Mouse (Mus musculus): ENCODE results near the gene Pdzrn4. TPM values are rescaled to one million over a fixed set of nuclear protein-coding genes. Genes with fewer than 3 reads are reported as not detected.

Gene Pdzrn4
- polyA plus RNA-seq, 1 experiment from 2014 or later, result 7.8 TPM

- ATAC-seq (ENCODE audit: low FRiP score), result no peak
- no peaks in the 10 kb centered on the region for H3K27me3 ChIP-seq (ENCODE audit: control insufficient read depth, insufficient read depth, low read length)
- no peak overlapping the region for H3K4me3 ChIP-seq (ENCODE audit: low read depth, low read length)
- 88% methylated on average over 8 of the region's 8 CpGs for WGBS
- DNase-seq (ENCODE audit: low spot score, missing footprints), result no peak
- H3K27ac ChIP-seq (ENCODE audit: low read depth, low read length), result no peak overlapping the region
- no peaks in the 10 kb centered on the region for H3K36me3 ChIP-seq (ENCODE audit: control insufficient read depth, insufficient read depth, low read length)
- no peak overlapping the region for H3K4me2 ChIP-seq
- H3K9me3 ChIP-seq (ENCODE audit: control insufficient read depth, low read length), result no peaks in the 10 kb centered on the region
- peaks cover 7% of the 10 kb centered on the region for H3K4me1 ChIP-seq (ENCODE audit: control insufficient read depth, insufficient read depth, low read length)
- no peak overlapping the region for H3K9ac ChIP-seq (ENCODE audit: low read length)
Measured at GRCm38 (mm10) chr15:92759001-92759400, 362.3 kb downstream of the Pdzrn4 start.

GRCm38 (mm10) chr15:92763303-92763702, 366.6 kb downstream of the Pdzrn4 start:
- Histone ChIP-seq H3K36me3 (ENCODE audit: control insufficient read depth, insufficient read depth, low read length) (no peaks in the 10 kb centered on the region), H3K4me1 (ENCODE audit: control insufficient read depth, insufficient read depth, low read length) (no peaks in the 10 kb centered on the region), H3K9me3 (ENCODE audit: control insufficient read depth, low read length) (no peaks in the 10 kb centered on the region), H3K4me3 (ENCODE audit: low read depth, low read length) (no peak overlapping the region), H3K4me2 (no peak overlapping the region), H3K27me3 (ENCODE audit: control insufficient read depth, insufficient read depth, low read length) (no peaks in the 10 kb centered on the region), H3K27ac (ENCODE audit: low read depth, low read length) (no peak overlapping the region), H3K9ac (ENCODE audit: low read length) (no peak overlapping the region)
- no peak for ATAC-seq (ENCODE audit: low FRiP score)
- whole genome bisulfite sequencing, result 90% methylated on average over 5 of the region's 5 CpGs
- DNase-seq (ENCODE audit: low spot score, missing footprints), result no peak

GRCm38 (mm10) chr15:92769535-92769934, 372.9 kb downstream of the Pdzrn4 start:
- Histone ChIP-seq H3K4me3 (ENCODE audit: low read depth, low read length) (no peak overlapping the region), H3K4me2 (no peak overlapping the region), H3K36me3 (ENCODE audit: control insufficient read depth, insufficient read depth, low read length) (no peaks in the 10 kb centered on the region), H3K9me3 (ENCODE audit: control insufficient read depth, low read length) (no peaks in the 10 kb centered on the region), H3K9ac (ENCODE audit: low read length) (no peak overlapping the region), H3K4me1 (ENCODE audit: control insufficient read depth, insufficient read depth, low read length) (no peaks in the 10 kb centered on the region), H3K27ac (ENCODE audit: low read depth, low read length) (no peak overlapping the region), H3K27me3 (ENCODE audit: control insufficient read depth, insufficient read depth, low read length) (no peaks in the 10 kb centered on the region)
- ATAC-seq (ENCODE audit: low FRiP score) (no peak), DNase-seq (ENCODE audit: low spot score, missing footprints) (no peak)
- WGBS, result 87% methylated on average over 15 of the region's 15 CpGs

GRCm38 (mm10) chr15:92788036-92788435, 391.4 kb downstream of the Pdzrn4 start:
- no peak for DNase-seq (ENCODE audit: low spot score, missing footprints)
- H3K27ac ChIP-seq (ENCODE audit: low read depth, low read length), result no peak overlapping the region
- no peak overlapping the region for H3K9ac ChIP-seq (ENCODE audit: low read length)
- H3K4me3 ChIP-seq (ENCODE audit: low read depth, low read length), result no peak overlapping the region
- WGBS, result 86% methylated on average over 14 of the region's 14 CpGs
- H3K4me2 ChIP-seq, result no peak overlapping the region
- no peak for ATAC-seq (ENCODE audit: low FRiP score)
- no peaks in the 10 kb centered on the region for H3K27me3 ChIP-seq (ENCODE audit: control insufficient read depth, insufficient read depth, low read length)
- no peaks in the 10 kb centered on the region for H3K9me3 ChIP-seq (ENCODE audit: control insufficient read depth, low read length)
- no peaks in the 10 kb centered on the region for H3K36me3 ChIP-seq (ENCODE audit: control insufficient read depth, insufficient read depth, low read length)
- no peaks in the 10 kb centered on the region for H3K4me1 ChIP-seq (ENCODE audit: control insufficient read depth, insufficient read depth, low read length)

GRCm38 (mm10) chr15:92794275-92794674, 397.6 kb downstream of the Pdzrn4 start:
- Histone ChIP-seq H3K9me3 (ENCODE audit: control insufficient read depth, low read length) (no peaks in the 10 kb centered on the region), H3K27ac (ENCODE audit: low read depth, low read length) (no peak overlapping the region), H3K4me1 (ENCODE audit: control insufficient read depth, insufficient read depth, low read length) (no peaks in the 10 kb centered on the region), H3K4me3 (ENCODE audit: low read depth, low read length) (no peak overlapping the region), H3K36me3 (ENCODE audit: control insufficient read depth, insufficient read depth, low read length) (no peaks in the 10 kb centered on the region), H3K4me2 (no peak overlapping the region), H3K9ac (ENCODE audit: low read length) (no peak overlapping the region), H3K27me3 (ENCODE audit: control insufficient read depth, insufficient read depth, low read length) (no peaks in the 10 kb centered on the region)
- no peak for DNase-seq (ENCODE audit: low spot score, missing footprints)
- no peak for ATAC-seq (ENCODE audit: low FRiP score)
- 92% methylated on average over 3 of the region's 3 CpGs for WGBS

- no peak overlapping the region for H3K4me3 ChIP-seq (ENCODE audit: low read depth, low read length)
- no peak overlapping the region for H3K4me2 ChIP-seq
- no peaks in the 10 kb centered on the region for H3K36me3 ChIP-seq (ENCODE audit: control insufficient read depth, insufficient read depth, low read length)
- H3K27ac ChIP-seq (ENCODE audit: low read depth, low read length), result no peak overlapping the region
- H3K9ac ChIP-seq (ENCODE audit: low read length), result no peak overlapping the region
- peaks cover 8% of the 10 kb centered on the region; the same call in 1 of the 2 replicates for H3K4me1 ChIP-seq (ENCODE audit: control insufficient read depth, insufficient read depth, low read length)
- H3K27me3 ChIP-seq (ENCODE audit: control insufficient read depth, insufficient read depth, low read length), result no peaks in the 10 kb centered on the region
- H3K9me3 ChIP-seq (ENCODE audit: control insufficient read depth, low read length), result no peaks in the 10 kb centered on the region
- ATAC-seq (ENCODE audit: low FRiP score) (peak; percentile 69; the same call in 1 of the 2 replicates), DNase-seq (ENCODE audit: low spot score, missing footprints) (no peak)
- WGBS, result 56% methylated on average over 3 of the region's 3 CpGs
Measured at GRCm38 (mm10) chr15:92805934-92806333, 409.3 kb downstream of the Pdzrn4 start.

- Histone ChIP-seq H3K27me3 (ENCODE audit: control insufficient read depth, insufficient read depth, low read length) (no peaks in the 10 kb centered on the region), H3K4me1 (ENCODE audit: control insufficient read depth, insufficient read depth, low read length) (peaks cover 8% of the 10 kb centered on the region; the same call in 1 of the 2 replicates), H3K36me3 (ENCODE audit: control insufficient read depth, insufficient read depth, low read length) (no peaks in the 10 kb centered on the region), H3K27ac (ENCODE audit: low read depth, low read length) (no peak overlapping the region), H3K4me3 (ENCODE audit: low read depth, low read length) (no peak overlapping the region), H3K9me3 (ENCODE audit: control insufficient read depth, low read length) (no peaks in the 10 kb centered on the region), H3K9ac (ENCODE audit: low read length) (no peak overlapping the region), H3K4me2 (no peak overlapping the region)
- DNase-seq (ENCODE audit: low spot score, missing footprints) (no peak), ATAC-seq (ENCODE audit: low FRiP score) (peak; percentile 30; the same call in 1 of the 2 replicates)
- 69% methylated on average over 1 of the region's 1 CpGs for WGBS
Measured at GRCm38 (mm10) chr15:92806352-92806751, 409.7 kb downstream of the Pdzrn4 start.
